Mouse (Mus musculus) C2C12 (cell line): ENCODE results near the gene Ankfy1.

Experiments used
- CTCF ChIP-seq: IDR thresholded peaks from one replicate; pipeline ENCODE4 v1.5.1; 2011; ENCODE audit not compliant: control insufficient read depth, insufficient read depth, insufficient read length
- USF1 ChIP-seq: IDR thresholded peaks from one replicate; pipeline ENCODE4 v1.6.1; 2011; ENCODE audit warnings: low read depth, mild to moderate bottlenecking, control low read depth, moderate library complexity

DNA sequence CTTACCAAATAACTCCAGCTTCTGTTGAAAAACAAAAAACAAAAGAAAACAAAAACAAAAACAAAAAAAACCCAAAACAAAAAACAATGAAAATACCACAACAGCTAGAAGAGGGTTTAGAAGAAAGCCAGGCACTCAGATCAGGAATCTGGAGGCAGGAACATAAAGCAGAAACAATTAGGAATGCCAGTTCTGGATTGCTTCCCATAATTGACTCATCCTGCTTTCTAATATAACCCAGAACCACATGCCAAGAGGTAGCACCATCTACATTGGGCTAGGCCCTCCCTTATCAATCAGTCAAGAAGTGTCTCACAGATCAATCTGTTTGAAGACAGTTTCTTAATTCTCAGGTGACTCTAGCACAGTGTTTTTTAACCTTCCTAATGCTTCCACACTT, 9.1 kb upstream of the Ankfy1 start:
- TF ChIP-seq CTCF (no peak), USF1 (no peak)
